Mouse (Mus musculus): ENCODE data around the gene Dnmt3l. TPM values are rescaled to one million over a fixed set of nuclear protein-coding genes. Genes with fewer than 3 reads are reported as not detected.

Gene Dnmt3l
- total RNA-seq, 2 experiments from 2014 or later, result 0.22 TPM; not detected in 1

Other genes starting within 250 kb of the Dnmt3l start
- not detected for gene Gm9639, start 246.9 kb upstream of the Dnmt3l start, total RNA-seq (2021)
- gene Gm19668, start 242.8 kb upstream of the Dnmt3l start, total RNA-seq (2021), result not detected
- gene Gm9507, start 230.1 kb upstream of the Dnmt3l start, total RNA-seq (2021), result not detected
- gene Gm2696, start 227.3 kb upstream of the Dnmt3l start, total RNA-seq (2021), result not detected
- not detected for gene Krtap10-4, start 214.9 kb upstream of the Dnmt3l start, total RNA-seq (2021)
- gene Krtap10-10, start 206.0 kb upstream of the Dnmt3l start, total RNA-seq (2021), result not detected
- gene Gm36176, start 195.1 kb upstream of the Dnmt3l start, total RNA-seq (2021), result not detected
- gene Gm10318, start 189.1 kb upstream of the Dnmt3l start, total RNA-seq (2021), result not detected
- gene Gm3285, start 180.0 kb upstream of the Dnmt3l start, total RNA-seq (2021), result not detected
- gene Lrrc3, start 139.4 kb upstream of the Dnmt3l start, total RNA-seq (2021), result under 1 TPM; 0.65 to 0.73 TPM
- gene Trpm2, start 71.4 kb upstream of the Dnmt3l start, total RNA-seq (2021), result under 1 TPM; 0.55 to 0.56 TPM
- 10 to 100 TPM in 1 of 2 experiments, 1 to 10 TPM in 1; 9.7 to 11.1 TPM for gene 1810043G02Rik, start 63.4 kb upstream of the Dnmt3l start, total RNA-seq (2021)
- 100 to 1,000 TPM; 106 to 115 TPM for gene Pfkl, start 31.9 kb upstream of the Dnmt3l start, total RNA-seq (2021)
- gene Aire, start 1.7 kb downstream of the Dnmt3l start, total RNA-seq (2021), result not detected
- gene Icosl, start 27.4 kb downstream of the Dnmt3l start, total RNA-seq (2021), result 1 to 10 TPM; 4.2 to 7.2 TPM
- 100 to 1,000 TPM; 500 to 510 TPM for gene D10Jhu81e, start 127.8 kb downstream of the Dnmt3l start, total RNA-seq (2021)
- 1 to 10 TPM; 8.4 to 9.3 TPM for gene Pwp2, start 143.2 kb downstream of the Dnmt3l start, total RNA-seq (2021)
- 10 to 100 TPM; 40.2 to 44.4 TPM for gene Trappc10, start 202.7 kb downstream of the Dnmt3l start, total RNA-seq (2021)

All from heart, postnatal 25 days (tissue).